Mouse (Mus musculus): ENCODE results near the gene Becn1. TPM values are rescaled to one million over a fixed set of nuclear protein-coding genes. Genes with fewer than 3 reads are reported as not detected.

Becn1 gene
- polyA plus RNA-seq, 1 experiment from 2014 or later, result 203 TPM

Other genes starting within 250 kb of the Becn1 start
- gene Naglu, start 232.3 kb downstream of the Becn1 start, polyA plus RNA-seq (2015; fragmentation: Nextera tagmentation; extraction: Ambion mirVana), result 7.1 and 8.0 TPM in 2 replicates
- 0.25 and 0.30 TPM in 2 replicates for gene Hsd17b1, start 223.9 kb downstream of the Becn1 start, polyA plus RNA-seq (2015; fragmentation: Nextera tagmentation; extraction: Ambion mirVana)
- 45.9 and 48.1 TPM in 2 replicates for gene Coasy, start 219.7 kb downstream of the Becn1 start, polyA plus RNA-seq (2015; fragmentation: Nextera tagmentation; extraction: Ambion mirVana)
- 94.6 and 102 TPM in 2 replicates for gene Mlx, start 215.0 kb downstream of the Becn1 start, polyA plus RNA-seq (2015; fragmentation: Nextera tagmentation; extraction: Ambion mirVana)
- 37.3 and 43.6 TPM in 2 replicates for gene Psmc3ip, start 206.8 kb downstream of the Becn1 start, polyA plus RNA-seq (2015; fragmentation: Nextera tagmentation; extraction: Ambion mirVana)
- 24.5 and 25.2 TPM in 2 replicates for gene Retreg3, start 182.4 kb downstream of the Becn1 start, polyA plus RNA-seq (2015; fragmentation: Nextera tagmentation; extraction: Ambion mirVana)
- 90.7 and 93.0 TPM in 2 replicates for gene Tubg1, start 182.3 kb downstream of the Becn1 start, polyA plus RNA-seq (2015; fragmentation: Nextera tagmentation; extraction: Ambion mirVana)
- gene Tubg2, start 146.4 kb downstream of the Becn1 start, polyA plus RNA-seq (2015; fragmentation: Nextera tagmentation; extraction: Ambion mirVana), result 36.2 and 43.0 TPM in 2 replicates
- 0.77 and 1.5 TPM in 2 replicates for gene Cntnap1, start 131.8 kb downstream of the Becn1 start, polyA plus RNA-seq (2015; fragmentation: Nextera tagmentation; extraction: Ambion mirVana)
- gene Plekhh3, start 130.9 kb downstream of the Becn1 start, polyA plus RNA-seq (2015; fragmentation: Nextera tagmentation; extraction: Ambion mirVana), result 4.8 and 5.8 TPM in 2 replicates
- 0.14 TPM in 1 of 2 replicates, not detected in the other for gene Ccr10, start 126.8 kb downstream of the Becn1 start, polyA plus RNA-seq (2015; fragmentation: Nextera tagmentation; extraction: Ambion mirVana)
- gene Ezh1, start 75.8 kb downstream of the Becn1 start, polyA plus RNA-seq (2015; fragmentation: Nextera tagmentation; extraction: Ambion mirVana), result 24.8 and 27.0 TPM in 2 replicates
- gene Ramp2, start 56.3 kb downstream of the Becn1 start, polyA plus RNA-seq (2015; fragmentation: Nextera tagmentation; extraction: Ambion mirVana), result 67.4 and 72.0 TPM in 2 replicates
- 91.1 and 93.3 TPM in 2 replicates for gene Vps25, start 48.6 kb downstream of the Becn1 start, polyA plus RNA-seq (2015; fragmentation: Nextera tagmentation; extraction: Ambion mirVana)
- gene Wnk4, start 41.7 kb downstream of the Becn1 start, polyA plus RNA-seq (2015; fragmentation: Nextera tagmentation; extraction: Ambion mirVana), result 5.8 and 6.2 TPM in 2 replicates
- 0.91 TPM in 2 replicates for gene Cntd1, start 23.3 kb downstream of the Becn1 start, polyA plus RNA-seq (2015; fragmentation: Nextera tagmentation; extraction: Ambion mirVana)
- gene Coa3, start 23.2 kb downstream of the Becn1 start, polyA plus RNA-seq (2015; fragmentation: Nextera tagmentation; extraction: Ambion mirVana), result 191 and 197 TPM in 2 replicates
- 127 and 137 TPM in 2 replicates for gene Psme3, start 13.9 kb upstream of the Becn1 start, polyA plus RNA-seq (2015; fragmentation: Nextera tagmentation; extraction: Ambion mirVana)
- gene Aoc2, start 22.8 kb upstream of the Becn1 start, polyA plus RNA-seq (2015; fragmentation: Nextera tagmentation; extraction: Ambion mirVana), result 1.9 and 3.2 TPM in 2 replicates
- gene Aoc3, start 28.3 kb upstream of the Becn1 start, polyA plus RNA-seq (2015; fragmentation: Nextera tagmentation; extraction: Ambion mirVana), result 0.09 and 0.10 TPM in 2 replicates
- not detected in 2 replicates for gene G6pc, start 65.3 kb upstream of the Becn1 start, polyA plus RNA-seq (2015; fragmentation: Nextera tagmentation; extraction: Ambion mirVana)
- 90.1 and 99.5 TPM in 2 replicates for gene Aarsd1, start 115.3 kb upstream of the Becn1 start, polyA plus RNA-seq (2015; fragmentation: Nextera tagmentation; extraction: Ambion mirVana)
- gene Gm27029, start 122.5 kb upstream of the Becn1 start, polyA plus RNA-seq (2015; fragmentation: Nextera tagmentation; extraction: Ambion mirVana), result 5.7 and 7.7 TPM in 2 replicates
- 32.5 TPM in 2 replicates for gene Rundc1, start 122.8 kb upstream of the Becn1 start, polyA plus RNA-seq (2015; fragmentation: Nextera tagmentation; extraction: Ambion mirVana)
- 2.0 TPM in 2 replicates for gene Ptges3l, start 123.0 kb upstream of the Becn1 start, polyA plus RNA-seq (2015; fragmentation: Nextera tagmentation; extraction: Ambion mirVana)
- 219 and 239 TPM in 2 replicates for gene Rpl27, start 140.0 kb upstream of the Becn1 start, polyA plus RNA-seq (2015; fragmentation: Nextera tagmentation; extraction: Ambion mirVana)
- gene Ifi35, start 146.1 kb upstream of the Becn1 start, polyA plus RNA-seq (2015; fragmentation: Nextera tagmentation; extraction: Ambion mirVana), result 2.2 and 2.5 TPM in 2 replicates
- gene Rnd2, start 162.7 kb upstream of the Becn1 start, polyA plus RNA-seq (2015; fragmentation: Nextera tagmentation; extraction: Ambion mirVana), result 91.6 and 95.8 TPM in 2 replicates
- gene Vat1, start 163.9 kb upstream of the Becn1 start, polyA plus RNA-seq (2015; fragmentation: Nextera tagmentation; extraction: Ambion mirVana), result 65.5 and 79.5 TPM in 2 replicates
- 5.4 and 6.8 TPM in 2 replicates for gene Brca1, start 249.7 kb upstream of the Becn1 start, polyA plus RNA-seq (2015; fragmentation: Nextera tagmentation; extraction: Ambion mirVana)
- 126 and 139 TPM in 2 replicates for gene Nbr1, start 249.9 kb upstream of the Becn1 start, polyA plus RNA-seq (2015; fragmentation: Nextera tagmentation; extraction: Ambion mirVana)

All from forebrain, embryonic 16.5 days (tissue).